Mouse (Mus musculus) lung, embryonic 14.5 days (tissue): ENCODE data around the gene Mtg2. TPM values are rescaled to one million over a fixed set of nuclear protein-coding genes. Genes with fewer than 3 reads are reported as not detected.

Experiments used
- ATAC-seq: fragments of 200-750 bp; cut with Nextera tagmentation; 2 replicates; pipeline ENCODE4 v1.8.0; 2017; ENCODE audit warnings: mild to moderate bottlenecking, moderate TSS enrichment, moderate library complexity; ENCODE audit not compliant: insufficient read depth
- DNase-seq: peaks from one replicate; pipeline ENCODE4 v3.0.0-alpha.2; 2015
- H3K27ac ChIP-seq: fragments of 300-500 bp; sonication (generic); 2 replicates; pipeline ENCODE4 v1.5.1; 2014; ENCODE audit warnings: low read depth, mild to moderate bottlenecking, moderate library complexity
- H3K27me3 ChIP-seq: fragments of 300-500 bp; sonication (generic); 2 replicates; pipeline ENCODE4 v1.6.1; 2014; ENCODE audit warnings: low read length, control low read depth; ENCODE audit not compliant: insufficient read depth
- H3K36me3 ChIP-seq: fragments of 300-500 bp; sonication (generic); 2 replicates; pipeline ENCODE4 v1.6.1; 2014; ENCODE audit warnings: control low read depth; ENCODE audit not compliant: insufficient read depth
- H3K4me1 ChIP-seq: fragments of 300-500 bp; sonication (generic); 2 replicates; pipeline ENCODE4 v1.6.1; 2014; ENCODE audit warnings: antibody characterized with exemption, control low read depth; ENCODE audit not compliant: insufficient read depth
- H3K4me2 ChIP-seq: fragments of 300-500 bp; sonication (generic); 2 replicates; pipeline ENCODE4 v1.6.1; 2014; ENCODE audit warnings: mild to moderate bottlenecking
- H3K4me3 ChIP-seq: fragments of 300-500 bp; sonication (generic); 2 replicates; pipeline ENCODE4 v1.5.1; 2014; ENCODE audit warnings: low read depth, low read length
- H3K9ac ChIP-seq: fragments of 300-500 bp; sonication (generic); 2 replicates; pipeline ENCODE4 v1.6.1; 2014
- H3K9me3 ChIP-seq: fragments of 300-500 bp; sonication (generic); 2 replicates; pipeline ENCODE4 v1.6.1; 2016; ENCODE audit warnings: low read depth, low read length, control low read depth
- CTCF ChIP-seq: IDR thresholded peaks from 2 replicates; pipeline ENCODE4 v1.5.1; 2016; ENCODE audit warnings: antibody characterized with exemption, low read depth
- WGBS: fragments of 180-500 bp; shearing (Covaris S2); extraction: QIAGEN DNeasy Blood & Tissue Kit; methylation state at CpG from one replicate; pipeline ENCODE4 v1.1.7; 2014; 5-methylcytosine and 5-hydroxymethylcytosine counted together
- polyA plus RNA-seq: library from polyadenylated mRNA; unstranded; fragments of >200 nt; fragmentation: Nextera tagmentation; extraction: Ambion mirVana; gene quantifications from 2 replicates; pipeline ENCODE4 v1.2.1, GENCODE M21; 2014

Gene Mtg2
- polyA plus RNA-seq, 1 experiment from 2014 or later, result 23.4 TPM

DNA sequence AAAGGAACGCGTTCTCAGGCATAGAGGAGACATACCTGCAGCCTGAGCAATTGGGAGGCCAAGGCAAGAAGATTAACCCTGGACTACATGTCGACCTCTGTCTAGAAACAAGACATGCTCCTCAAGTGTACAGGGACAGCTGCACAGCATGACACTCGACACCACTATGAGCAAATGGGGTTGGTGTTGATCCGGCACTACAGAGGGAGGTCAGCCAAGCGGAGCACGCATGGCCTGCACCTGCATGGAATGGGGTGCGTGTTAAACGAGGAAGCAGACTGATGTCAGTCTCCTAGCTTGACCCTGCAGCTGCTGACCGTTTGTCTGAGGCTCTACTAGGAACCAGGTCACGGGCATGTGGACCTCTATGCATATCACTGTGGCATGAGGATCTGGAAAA lies 19.9 kb downstream of the Mtg2 start:
- no peaks in the 10 kb centered on the region for H3K9me3 ChIP-seq
- no peak for TF ChIP-seq CTCF
- H3K27ac ChIP-seq, result no peak overlapping the region
- no peak overlapping the region for H3K4me2 ChIP-seq
- no peaks in the 10 kb centered on the region for H3K27me3 ChIP-seq
- H3K36me3 ChIP-seq, result peaks cover 8% of the 10 kb centered on the region; the same call in 1 of the 2 replicates
- H3K9ac ChIP-seq, result no peak overlapping the region
- H3K4me1 ChIP-seq, result no peaks in the 10 kb centered on the region
- 44% methylated on average over 11 of the region's 11 CpGs for WGBS
- DNase-seq, result no peak
- H3K4me3 ChIP-seq, result no peak overlapping the region
- ATAC-seq, result no peak

DNA sequence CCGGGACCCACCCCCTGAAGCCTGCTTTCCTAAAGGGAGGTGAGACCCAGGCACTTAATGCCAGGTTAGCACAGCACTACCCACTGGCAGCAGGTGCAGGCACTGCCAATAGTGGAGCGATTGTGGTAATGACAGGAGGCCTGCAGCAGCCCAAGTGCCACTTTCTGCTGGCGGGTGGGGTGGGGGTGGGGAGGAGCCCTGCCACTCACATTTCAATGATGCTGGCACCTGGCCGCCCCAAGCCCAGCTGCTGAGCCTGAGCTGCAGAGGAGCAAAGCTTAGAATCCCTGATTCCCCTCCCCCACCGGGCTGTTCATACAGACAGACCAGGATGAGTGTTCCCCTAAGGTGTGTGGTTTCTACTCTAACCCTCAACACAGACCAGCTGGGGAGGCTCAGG lies 25.3 kb downstream of the Mtg2 start:
- no peak for ATAC-seq
- Histone ChIP-seq H3K9me3 (no peaks in the 10 kb centered on the region), H3K27me3 (peaks cover 28% of the 10 kb centered on the region), H3K4me2 (no peak overlapping the region), H3K4me3 (no peak overlapping the region), H3K4me1 (no peaks in the 10 kb centered on the region), H3K9ac (no peak overlapping the region), H3K27ac (no peak overlapping the region), H3K36me3 (no peaks in the 10 kb centered on the region)
- 36% methylated on average over 5 of the region's 5 CpGs for WGBS
- no peak for DNase-seq
- no peak for TF ChIP-seq CTCF

DNA sequence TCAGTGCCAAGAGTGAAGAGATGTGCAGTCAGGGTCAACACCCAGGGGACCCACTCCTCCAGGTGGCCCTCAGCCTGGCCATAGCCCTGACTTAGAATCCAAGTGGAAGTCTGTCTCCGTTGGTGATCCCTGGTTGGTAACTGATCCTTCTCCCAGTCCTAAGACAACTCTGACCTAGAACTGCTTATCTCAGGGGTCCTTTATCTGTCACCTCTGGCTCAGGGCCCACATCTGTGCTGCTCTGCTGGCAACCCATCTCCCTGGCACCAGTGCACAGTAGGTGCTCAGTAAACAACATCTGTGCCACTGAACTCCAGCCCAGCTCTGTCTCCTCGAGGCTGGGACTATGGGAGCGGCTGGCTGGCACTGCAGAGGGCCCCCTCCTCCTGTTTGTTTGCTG lies 27.2 kb downstream of the Mtg2 start:
- Histone ChIP-seq H3K4me3 (no peak overlapping the region), H3K9ac (no peak overlapping the region), H3K27ac (no peak overlapping the region), H3K4me1 (no peaks in the 10 kb centered on the region), H3K4me2 (no peak overlapping the region), H3K9me3 (no peaks in the 10 kb centered on the region), H3K27me3 (peaks cover 47% of the 10 kb centered on the region), H3K36me3 (no peaks in the 10 kb centered on the region)
- no peak for TF ChIP-seq CTCF
- ATAC-seq (no peak), DNase-seq (no peak)
- WGBS, result 33% methylated on average over 3 of the region's 3 CpGs

DNA sequence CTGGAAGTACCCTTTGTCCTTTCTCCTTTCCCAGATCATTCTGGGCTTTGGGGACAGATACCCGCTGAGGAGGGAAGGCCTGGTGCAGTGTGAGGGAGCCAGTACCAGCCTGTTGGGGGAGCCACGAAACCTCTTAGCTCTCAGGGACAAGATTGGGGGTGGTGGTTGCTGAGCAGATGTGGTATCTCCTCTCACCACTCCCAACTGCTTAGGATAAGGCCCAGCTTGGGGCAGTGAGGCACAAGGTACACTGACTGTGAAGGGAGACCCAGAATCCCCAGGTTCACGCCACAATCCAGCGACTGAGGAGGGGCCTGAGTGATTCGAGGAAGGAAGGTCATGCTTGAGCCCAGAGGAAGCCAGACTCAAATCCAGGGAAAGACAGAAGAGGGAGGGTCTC lies 27.8 kb downstream of the Mtg2 start:
- Histone ChIP-seq H3K27me3 (peaks cover 53% of the 10 kb centered on the region), H3K4me3 (no peak overlapping the region), H3K36me3 (no peaks in the 10 kb centered on the region), H3K4me2 (no peak overlapping the region), H3K27ac (no peak overlapping the region), H3K4me1 (no peaks in the 10 kb centered on the region), H3K9ac (no peak overlapping the region), H3K9me3 (no peaks in the 10 kb centered on the region)
- no peak for TF ChIP-seq CTCF
- ATAC-seq (no peak), DNase-seq (no peak)
- WGBS, result 35% methylated on average over 4 of the region's 5 CpGs

- ATAC-seq, result no peak
- no peak overlapping the region for H3K4me3 ChIP-seq
- TF ChIP-seq CTCF, result no peak
- no peaks in the 10 kb centered on the region for H3K9me3 ChIP-seq
- no peaks in the 10 kb centered on the region for H3K36me3 ChIP-seq
- no peak overlapping the region for H3K4me2 ChIP-seq
- 7% methylated on average over 15 of the region's 15 CpGs for WGBS
- no peak overlapping the region for H3K9ac ChIP-seq
- H3K4me1 ChIP-seq, result no peaks in the 10 kb centered on the region
- DNase-seq, result no peak
- no peak overlapping the region for H3K27ac ChIP-seq
- H3K27me3 ChIP-seq, result peaks cover 64% of the 10 kb centered on the region
These were observed 29.1 kb downstream of the Mtg2 start for GRCm38 (mm10) chr2:180099529-180099928.

DNA sequence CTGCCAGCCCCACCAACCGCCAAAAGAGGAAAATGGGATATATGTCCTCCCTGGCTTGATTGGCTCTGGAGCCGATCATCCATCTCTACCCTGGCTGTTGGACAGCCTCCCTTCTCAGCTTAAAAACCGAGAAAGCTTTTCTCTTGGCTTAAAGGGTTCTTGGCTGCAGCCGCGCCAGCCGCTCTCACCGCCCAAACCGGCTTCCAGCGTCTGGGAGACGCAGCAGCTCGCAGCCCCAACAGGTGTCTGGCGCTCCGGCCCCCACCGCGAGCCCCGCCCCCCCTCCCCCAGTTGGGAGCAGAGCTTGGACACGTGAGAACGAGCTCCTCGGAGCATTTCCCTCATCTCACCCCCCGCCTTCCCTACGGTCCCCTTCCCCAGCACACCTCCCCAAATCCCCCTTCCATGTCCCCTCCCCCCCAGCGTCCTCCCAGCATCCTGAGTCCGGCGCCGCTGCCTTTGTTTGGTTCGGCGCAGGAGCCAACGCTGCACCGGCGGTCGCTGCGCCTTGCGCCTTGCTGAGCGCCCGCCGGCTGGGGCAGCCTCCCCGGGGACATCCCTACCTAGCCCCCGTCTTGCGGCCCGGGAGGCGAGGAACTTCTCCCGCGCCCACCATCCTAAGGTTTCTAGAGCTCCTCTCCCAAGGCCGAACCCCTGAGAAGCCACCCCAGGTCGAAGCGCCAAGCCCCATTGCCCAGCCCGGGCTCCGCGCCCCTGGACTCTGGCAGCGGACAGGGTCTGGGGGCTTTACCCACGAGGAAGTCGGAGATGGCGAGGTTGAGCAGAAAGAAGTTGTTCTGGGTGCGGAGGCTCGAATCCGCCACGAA lies 33.0 kb downstream of the Mtg2 start:
- Histone ChIP-seq H3K27me3 (peaks cover 73% of the 10 kb centered on the region), H3K27ac (no peak overlapping the region), H3K4me3 (peak overlapping the region; percentile 44), H3K9me3 (no peaks in the 10 kb centered on the region), H3K36me3 (no peaks in the 10 kb centered on the region), H3K4me2 (peak overlapping the region; percentile 97), H3K4me1 (no peaks in the 10 kb centered on the region), H3K9ac (no peak overlapping the region)
- TF ChIP-seq CTCF, result no peak
- DNase-seq (no peak), ATAC-seq (no peak)
- WGBS, result 2% methylated on average over 56 of the region's 57 CpGs

DNA sequence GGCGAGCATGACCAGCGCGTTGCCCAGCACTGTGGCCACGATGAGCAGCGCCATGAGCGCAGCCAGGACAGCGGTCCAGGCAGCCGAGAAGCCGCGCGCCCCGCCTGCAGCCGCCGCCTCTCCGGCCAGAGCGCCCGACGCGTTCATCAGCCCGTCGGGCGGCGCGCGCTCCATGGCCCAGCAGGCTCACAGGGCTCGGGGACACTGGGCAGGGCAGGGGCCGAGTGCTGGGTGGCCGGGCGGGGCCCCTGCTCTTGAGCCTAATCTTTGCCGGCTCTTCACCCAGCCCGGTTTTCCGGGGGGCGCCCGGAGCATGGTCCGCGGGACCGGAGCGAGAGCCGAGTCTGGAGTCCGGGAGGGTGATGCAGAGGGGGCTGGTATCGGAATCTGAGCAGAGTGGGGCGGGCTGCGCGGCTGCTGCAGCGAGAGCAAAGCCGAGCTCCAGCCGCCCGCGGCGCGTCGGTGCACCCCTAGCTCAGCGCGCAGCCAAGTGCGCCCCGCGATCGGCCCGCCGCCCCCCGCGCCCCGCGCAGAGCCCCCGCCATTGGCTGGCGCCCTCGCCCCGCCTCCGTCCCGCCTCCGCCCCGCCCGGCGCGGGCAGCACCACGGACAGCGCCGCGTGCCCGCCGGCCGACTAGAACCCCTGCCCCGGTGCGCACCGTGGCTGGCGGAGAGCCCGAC lies 33.7 kb downstream of the Mtg2 start, which contains the start of gene Hrh3:
Gene Hrh3, minus strand, starts transcription at position 511 of the 681 bp plus-strand sequence.
- Histone ChIP-seq H3K9me3 (no peaks in the 10 kb centered on the region), H3K36me3 (no peaks in the 10 kb centered on the region), H3K27ac (no peak within 1 kb of the TSS), H3K9ac (no peak within 1 kb of the TSS), H3K4me3 (peak within 1 kb of the TSS; percentile 44), H3K27me3 (peaks cover 65% of the 10 kb centered on the region), H3K4me1 (no peaks in the 10 kb centered on the region), H3K4me2 (peak within 1 kb of the TSS; percentile 97)
- no peak for TF ChIP-seq CTCF
- DNase-seq (peak; percentile 88), ATAC-seq (peak; percentile 91)
- WGBS, result under 1% methylated on average over 84 of the region's 87 CpGs
